Mouse (Mus musculus): ENCODE measurements at regions not wholly inside any gene's neighbourhood (a gene's known extent, or its start where the extent isn't known, plus 50 kb on each side); places are given as distances from the start of the nearest gene placed in this dataset.
A peak's percentile ranks its signal among the peaks of the same experiment; 100 is the strongest.

DNA sequence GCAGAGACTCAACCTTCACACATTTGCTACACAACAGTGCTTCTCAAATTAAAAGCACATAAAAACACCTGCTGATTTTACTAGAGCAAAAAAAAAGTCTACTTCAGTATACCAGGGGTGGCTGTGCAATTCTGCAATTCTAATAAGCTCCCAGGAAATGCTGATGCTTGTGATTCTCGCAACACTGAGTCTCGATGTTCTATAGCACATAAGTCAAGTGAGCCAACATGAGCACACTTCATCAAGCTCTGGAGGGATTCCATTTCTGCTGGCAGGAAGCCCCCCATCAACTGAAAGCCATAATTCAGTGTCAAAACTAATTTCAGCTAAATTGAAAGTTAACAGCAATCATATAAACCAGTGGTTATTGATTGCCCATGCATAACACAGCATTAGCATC lies 2676.7 kb upstream of the Gm6569 start:
- Histone ChIP-seq H3K9me3 (ENCODE audit: control insufficient read depth, low read length) (no peaks in the 10 kb centered on the region), H3K27ac (ENCODE audit: low read depth, low read length) (no peak overlapping the region), H3K4me1 (replicated peaks; ENCODE audit: control insufficient read depth, insufficient read depth, low read length) (no peaks in the 10 kb centered on the region), H3K9ac (ENCODE audit: low read depth, low read length) (no peak overlapping the region), H3K4me2 (no peak overlapping the region), H3K4me3 (ENCODE audit: low read depth, low read length) (no peak overlapping the region), H3K36me3 (ENCODE audit: control insufficient read depth, insufficient read depth, low read length) (no peaks in the 10 kb centered on the region), H3K27me3 (replicated peaks; ENCODE audit: control insufficient read depth, insufficient read depth, low read length) (no peaks in the 10 kb centered on the region)
- 81% methylated on average over 2 of the region's 2 CpGs for WGBS
- ATAC-seq (replicated peaks; ENCODE audit: low FRiP score): no peak
- no peak for DNase-seq (ENCODE audit: low spot score)

DNA sequence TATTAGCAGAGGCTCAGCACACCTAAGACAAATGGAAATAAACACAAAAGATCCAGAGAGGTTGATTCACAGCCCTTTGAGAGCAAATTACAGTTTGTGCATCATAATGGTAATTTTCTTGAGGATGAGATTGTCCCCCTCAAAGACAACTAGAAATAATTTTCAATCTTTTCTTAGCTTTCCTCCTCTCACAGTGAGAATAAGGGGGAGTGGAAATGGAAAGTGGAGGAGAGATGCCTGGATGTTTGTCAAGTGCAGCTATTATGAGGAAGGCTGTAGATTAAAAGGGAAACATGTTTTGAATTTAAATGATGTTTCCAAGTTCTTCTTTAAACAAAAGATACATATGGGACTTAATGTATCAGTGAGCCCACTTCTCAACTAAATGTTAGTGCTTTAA lies 2672.3 kb upstream of the Gm6569 start:
- DNase-seq (ENCODE audit: low spot score) (no peak), ATAC-seq (replicated peaks; ENCODE audit: low FRiP score) (no peak)
- H3K36me3 ChIP-seq (ENCODE audit: control insufficient read depth, insufficient read depth, low read length): no peaks in the 10 kb centered on the region
- H3K4me3 ChIP-seq (ENCODE audit: low read depth, low read length): no peak overlapping the region
- H3K9ac ChIP-seq (ENCODE audit: low read depth, low read length): no peak overlapping the region
- H3K27me3 ChIP-seq (replicated peaks; ENCODE audit: control insufficient read depth, insufficient read depth, low read length): no peaks in the 10 kb centered on the region
- no peak overlapping the region for H3K4me2 ChIP-seq
- no peaks in the 10 kb centered on the region for H3K4me1 ChIP-seq (replicated peaks; ENCODE audit: control insufficient read depth, insufficient read depth, low read length)
- H3K27ac ChIP-seq (ENCODE audit: low read depth, low read length): no peak overlapping the region
- no peaks in the 10 kb centered on the region for H3K9me3 ChIP-seq (ENCODE audit: control insufficient read depth, low read length)

DNA sequence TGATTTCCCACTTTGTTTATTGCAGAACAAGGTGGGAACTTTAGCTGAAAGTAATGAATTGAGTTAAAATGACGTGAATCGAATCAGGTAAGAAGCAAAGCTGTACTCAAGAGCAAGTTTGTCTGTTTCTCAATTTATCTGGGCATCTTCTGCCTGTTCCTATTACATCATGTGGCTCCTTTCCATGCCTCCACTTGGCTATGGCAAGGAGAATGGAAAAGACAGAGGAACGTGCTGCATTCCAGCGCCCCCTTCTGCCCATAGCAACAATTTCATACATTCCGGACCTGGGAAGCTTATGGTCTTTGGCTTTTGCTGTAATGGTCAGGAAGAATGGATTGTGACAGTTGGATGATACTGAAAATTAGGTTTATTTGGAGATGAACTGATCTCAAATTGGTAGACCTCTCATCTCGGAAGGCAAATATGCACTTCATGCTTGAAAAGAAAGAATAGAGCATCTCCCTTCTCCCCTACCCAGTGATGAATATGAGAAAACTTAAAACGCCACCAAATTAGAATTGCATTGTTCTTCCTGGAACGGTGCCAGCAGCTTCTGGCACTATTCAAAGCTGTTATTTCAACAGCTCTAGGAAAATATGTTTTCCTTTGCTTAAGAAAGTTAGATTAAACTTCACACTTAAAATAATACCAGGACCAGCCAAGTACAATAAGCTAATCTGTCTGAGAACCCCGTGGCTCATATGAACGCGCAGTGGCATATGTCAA lies 2639.2 kb upstream of the Gm6569 start:
- no peak overlapping the region for H3K27ac ChIP-seq (ENCODE audit: low read depth, low read length)
- ATAC-seq (replicated peaks; ENCODE audit: low FRiP score) (no peak), DNase-seq (ENCODE audit: low spot score) (no peak)

DNA sequence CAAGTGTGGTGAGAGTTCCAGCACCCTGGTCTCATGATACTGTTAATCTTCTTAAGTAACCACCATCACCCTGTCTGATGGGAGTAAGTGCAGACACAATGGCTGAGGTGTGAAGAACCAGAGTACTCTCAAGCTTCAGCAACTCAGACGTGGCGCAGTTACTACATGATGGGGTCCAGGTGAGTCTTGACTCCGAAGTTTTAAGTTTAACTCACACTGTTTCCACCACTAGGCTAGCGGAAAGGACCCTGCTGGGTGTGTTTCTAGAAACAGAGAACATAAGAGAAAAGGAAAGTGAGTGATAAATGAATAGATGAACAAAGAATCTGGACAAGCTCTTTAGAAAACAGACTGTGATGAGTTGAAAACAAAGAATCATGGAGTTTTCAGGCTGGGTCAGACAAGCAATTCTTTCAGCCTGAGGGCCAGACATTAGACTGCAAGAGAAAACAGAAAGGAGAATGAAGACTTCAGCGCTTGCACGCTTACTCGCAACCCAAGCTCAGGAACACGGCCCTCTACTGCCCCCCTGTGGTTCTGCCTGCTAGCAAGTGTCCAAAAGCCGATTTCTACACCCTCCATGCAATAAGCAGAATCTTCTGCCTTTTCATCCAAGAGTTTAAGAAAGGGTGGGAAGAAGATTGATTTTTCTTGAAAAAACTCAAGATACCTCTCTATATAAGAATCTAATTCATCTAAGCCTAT lies 2593.6 kb upstream of the Gm6569 start:
- Histone ChIP-seq H3K9me3 (ENCODE audit: control insufficient read depth, low read length) (no peaks in the 10 kb centered on the region), H3K4me2 (no peak overlapping the region), H3K36me3 (ENCODE audit: control insufficient read depth, insufficient read depth, low read length) (no peaks in the 10 kb centered on the region), H3K4me3 (ENCODE audit: low read depth, low read length) (no peak overlapping the region), H3K9ac (ENCODE audit: low read depth, low read length) (no peak overlapping the region), H3K27me3 (replicated peaks; ENCODE audit: control insufficient read depth, insufficient read depth, low read length) (no peaks in the 10 kb centered on the region), H3K4me1 (replicated peaks; ENCODE audit: control insufficient read depth, insufficient read depth, low read length) (no peaks in the 10 kb centered on the region), H3K27ac (ENCODE audit: low read depth, low read length) (no peak overlapping the region)
- WGBS: 48% methylated on average over 9 of the region's 9 CpGs
- ATAC-seq (replicated peaks; ENCODE audit: low FRiP score) (no peak), DNase-seq (ENCODE audit: low spot score) (peak; percentile 41)

More for the DNA sequence above, 2639.2 kb upstream of the Gm6569 start:
- Histone ChIP-seq H3K4me1 (replicated peaks; ENCODE audit: control insufficient read depth, insufficient read depth, low read length) (no peaks in the 10 kb centered on the region), H3K27me3 (replicated peaks; ENCODE audit: control insufficient read depth, insufficient read depth, low read length) (no peaks in the 10 kb centered on the region), H3K36me3 (ENCODE audit: control insufficient read depth, insufficient read depth, low read length) (no peaks in the 10 kb centered on the region), H3K4me2 (no peak overlapping the region), H3K4me3 (ENCODE audit: low read depth, low read length) (no peak overlapping the region), H3K9me3 (ENCODE audit: control insufficient read depth, low read length) (no peaks in the 10 kb centered on the region), H3K9ac (ENCODE audit: low read depth, low read length) (no peak overlapping the region)
- WGBS: 62% methylated on average over 11 of the region's 11 CpGs

DNA sequence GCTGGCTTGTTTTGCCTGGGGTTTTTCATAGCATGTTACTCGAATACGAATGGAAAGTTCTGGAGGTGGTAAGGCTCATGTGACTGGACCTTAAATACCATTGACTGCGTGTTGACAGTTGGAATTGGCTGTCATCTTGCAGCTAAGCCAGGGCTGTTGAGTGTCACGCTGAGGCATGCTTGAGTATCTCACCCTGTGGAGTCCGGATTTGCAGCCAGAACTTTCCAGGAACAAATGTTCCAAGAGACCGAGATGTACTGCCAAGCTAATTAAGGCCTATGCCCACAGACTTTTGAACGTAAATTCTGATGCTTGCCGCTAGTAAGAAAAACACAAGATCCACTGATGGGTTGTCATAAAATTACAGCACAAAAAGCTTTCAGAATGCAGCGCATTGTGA lies 2590.8 kb upstream of the Gm6569 start:
- Histone ChIP-seq H3K27me3 (replicated peaks; ENCODE audit: control insufficient read depth, insufficient read depth, low read length) (no peaks in the 10 kb centered on the region), H3K36me3 (ENCODE audit: control insufficient read depth, insufficient read depth, low read length) (no peaks in the 10 kb centered on the region), H3K27ac (ENCODE audit: low read depth, low read length) (no peak overlapping the region), H3K9me3 (ENCODE audit: control insufficient read depth, low read length) (no peaks in the 10 kb centered on the region), H3K4me3 (ENCODE audit: low read depth, low read length) (no peak overlapping the region), H3K4me2 (no peak overlapping the region), H3K9ac (ENCODE audit: low read depth, low read length) (no peak overlapping the region), H3K4me1 (replicated peaks; ENCODE audit: control insufficient read depth, insufficient read depth, low read length) (no peaks in the 10 kb centered on the region)
- DNase-seq (ENCODE audit: low spot score) (no peak), ATAC-seq (replicated peaks; ENCODE audit: low FRiP score) (no peak)
- 74% methylated on average over 9 of the region's 9 CpGs for WGBS

DNA sequence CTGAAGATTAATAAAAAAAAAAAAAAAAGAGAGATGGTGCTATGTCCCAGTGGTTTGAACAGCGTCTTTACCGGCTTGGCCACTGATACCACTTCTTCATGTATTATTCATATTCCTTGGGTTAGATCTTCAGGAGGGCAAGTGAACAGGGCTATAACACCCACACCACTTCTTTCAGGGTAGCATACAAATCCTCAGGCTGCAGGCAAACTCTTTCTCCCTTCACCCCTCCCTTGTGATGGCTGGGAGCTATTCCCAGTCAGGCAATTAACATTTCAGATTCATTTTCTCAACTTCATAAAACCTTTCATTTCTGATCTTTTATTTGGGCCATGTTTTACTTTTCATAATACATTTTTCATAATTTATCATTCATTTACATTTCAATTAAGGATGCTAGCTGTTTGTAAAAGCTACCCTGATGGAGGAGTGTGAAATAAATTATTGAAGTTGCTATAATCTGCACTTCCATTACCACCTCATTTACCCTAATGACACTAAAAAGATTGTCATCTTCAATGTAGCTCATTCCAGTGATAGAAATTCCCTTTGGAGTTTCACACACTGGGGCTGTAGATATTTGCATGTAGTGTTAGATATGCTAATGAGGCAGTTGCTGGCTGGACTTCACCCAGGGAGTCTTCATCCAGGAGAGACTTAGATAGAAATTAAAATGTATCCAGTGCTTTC lies 2558.3 kb upstream of the Gm6569 start:
- DNase-seq (ENCODE audit: low spot score) (no peak), ATAC-seq (replicated peaks; ENCODE audit: low FRiP score) (no peak)
- H3K4me1 ChIP-seq (replicated peaks; ENCODE audit: control insufficient read depth, insufficient read depth, low read length): no peaks in the 10 kb centered on the region
- H3K9me3 ChIP-seq (ENCODE audit: control insufficient read depth, low read length): no peaks in the 10 kb centered on the region
- H3K4me3 ChIP-seq (ENCODE audit: low read depth, low read length): no peak overlapping the region
- H3K4me2 ChIP-seq: no peak overlapping the region
- WGBS: 91% methylated on average over 2 of the region's 2 CpGs
- no peaks in the 10 kb centered on the region for H3K27me3 ChIP-seq (replicated peaks; ENCODE audit: control insufficient read depth, insufficient read depth, low read length)
- no peak overlapping the region for H3K27ac ChIP-seq (ENCODE audit: low read depth, low read length)
- H3K36me3 ChIP-seq (ENCODE audit: control insufficient read depth, insufficient read depth, low read length): no peaks in the 10 kb centered on the region
- no peak overlapping the region for H3K9ac ChIP-seq (ENCODE audit: low read depth, low read length)

DNA sequence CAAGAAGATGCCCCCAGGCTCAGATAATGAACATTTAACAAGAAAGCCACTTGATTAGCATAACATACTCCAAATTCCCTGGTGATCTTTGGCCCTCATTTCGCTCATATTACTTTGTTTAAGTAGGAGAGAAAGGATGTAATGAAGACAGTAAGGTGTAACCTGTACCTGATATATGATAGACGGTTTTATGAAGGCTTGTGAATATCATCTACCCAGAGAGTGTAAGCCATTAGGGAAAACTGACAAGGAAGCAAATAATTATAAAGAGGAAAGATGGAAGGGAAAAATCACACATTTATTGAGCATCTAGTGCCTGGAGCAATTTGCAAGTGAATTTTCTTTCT lies 2557.8 kb upstream of the Gm6569 start:
- Histone ChIP-seq H3K9me3 (ENCODE audit: control insufficient read depth, low read length) (no peaks in the 10 kb centered on the region), H3K4me2 (no peak overlapping the region), H3K27me3 (replicated peaks; ENCODE audit: control insufficient read depth, insufficient read depth, low read length) (no peaks in the 10 kb centered on the region), H3K36me3 (ENCODE audit: control insufficient read depth, insufficient read depth, low read length) (no peaks in the 10 kb centered on the region), H3K27ac (ENCODE audit: low read depth, low read length) (no peak overlapping the region), H3K4me1 (replicated peaks; ENCODE audit: control insufficient read depth, insufficient read depth, low read length) (no peaks in the 10 kb centered on the region), H3K4me3 (ENCODE audit: low read depth, low read length) (no peak overlapping the region), H3K9ac (ENCODE audit: low read depth, low read length) (no peak overlapping the region)
- ATAC-seq (replicated peaks; ENCODE audit: low FRiP score): no peak
- 61% methylated on average over 2 of the region's 2 CpGs for WGBS
- no peak for DNase-seq (ENCODE audit: low spot score)

DNA sequence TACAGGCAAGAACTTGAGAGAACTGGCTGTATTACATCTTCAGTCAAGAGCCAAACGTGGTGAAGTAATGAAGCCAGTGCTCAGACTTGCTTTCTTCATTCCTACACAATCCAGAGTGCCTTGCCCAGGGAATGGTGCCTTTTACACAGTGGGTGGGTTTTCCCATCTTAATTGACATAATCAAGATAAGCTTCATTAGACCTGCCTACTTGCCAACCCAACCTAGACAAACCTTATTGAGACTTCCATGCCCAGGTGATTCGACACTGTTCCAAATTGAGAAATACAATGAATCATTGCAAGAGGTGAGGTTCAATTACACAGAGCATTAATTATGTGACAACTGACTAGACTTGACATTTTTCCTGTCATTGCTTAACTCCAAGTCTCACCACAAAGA lies 2557.0 kb upstream of the Gm6569 start:
- 62% methylated on average over 2 of the region's 2 CpGs for WGBS

DNA sequence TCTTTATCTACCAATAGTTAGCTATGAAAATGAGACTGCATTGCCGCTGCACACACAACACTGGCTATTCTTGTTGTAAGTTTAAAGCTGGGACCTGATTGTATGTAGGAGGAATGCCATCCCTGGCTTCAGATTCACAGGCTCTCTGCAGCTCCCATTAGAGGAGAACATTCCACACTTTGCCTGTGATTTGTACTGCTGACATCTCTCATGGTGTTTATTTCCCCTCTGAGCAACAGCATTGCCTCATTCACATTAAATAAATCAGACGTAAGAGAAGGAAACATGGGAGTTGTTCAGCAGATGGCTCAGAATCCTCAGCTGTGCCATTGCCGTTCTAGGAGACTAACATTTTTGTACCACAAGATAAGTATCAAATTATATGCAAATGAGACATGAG lies 2550.6 kb upstream of the Gm6569 start:
- Histone ChIP-seq H3K4me2 (no peak overlapping the region), H3K36me3 (ENCODE audit: control insufficient read depth, insufficient read depth, low read length) (no peaks in the 10 kb centered on the region), H3K27me3 (replicated peaks; ENCODE audit: control insufficient read depth, insufficient read depth, low read length) (no peaks in the 10 kb centered on the region), H3K27ac (ENCODE audit: low read depth, low read length) (no peak overlapping the region), H3K4me3 (ENCODE audit: low read depth, low read length) (no peak overlapping the region), H3K4me1 (replicated peaks; ENCODE audit: control insufficient read depth, insufficient read depth, low read length) (no peaks in the 10 kb centered on the region), H3K9ac (ENCODE audit: low read depth, low read length) (no peak overlapping the region), H3K9me3 (ENCODE audit: control insufficient read depth, low read length) (no peaks in the 10 kb centered on the region)
- 88% methylated on average over 3 of the region's 3 CpGs for WGBS
- no peak for ATAC-seq (replicated peaks; ENCODE audit: low FRiP score)
- no peak for DNase-seq (ENCODE audit: low spot score)

More for the DNA sequence above, 2557.0 kb upstream of the Gm6569 start:
- Histone ChIP-seq H3K27me3 (replicated peaks; ENCODE audit: control insufficient read depth, insufficient read depth, low read length) (no peaks in the 10 kb centered on the region), H3K4me2 (no peak overlapping the region), H3K4me1 (replicated peaks; ENCODE audit: control insufficient read depth, insufficient read depth, low read length) (no peaks in the 10 kb centered on the region), H3K9ac (ENCODE audit: low read depth, low read length) (no peak overlapping the region), H3K9me3 (ENCODE audit: control insufficient read depth, low read length) (no peaks in the 10 kb centered on the region), H3K4me3 (ENCODE audit: low read depth, low read length) (no peak overlapping the region), H3K36me3 (ENCODE audit: control insufficient read depth, insufficient read depth, low read length) (no peaks in the 10 kb centered on the region), H3K27ac (ENCODE audit: low read depth, low read length) (no peak overlapping the region)
- no peak for ATAC-seq (replicated peaks; ENCODE audit: low FRiP score)
- DNase-seq (ENCODE audit: low spot score): no peak
